Mouse (Mus musculus) brain, embryonic 14.5 days (tissue): Measurements from ENCODE around the gene Zcchc2. TPM values are rescaled to one million over a fixed set of nuclear protein-coding genes. Genes with fewer than 3 reads are reported as not detected.

Experiments used
- DNase-seq: peaks from one replicate; pipeline ENCODE4 v3.0.0-alpha.2; 2011; ENCODE audit warnings: low read depth
- CTCF ChIP-seq: fragments of 200-500 bp; IDR thresholded peaks from 2 replicates; pipeline ENCODE4 v1.5.1; 2012; ENCODE audit warnings: inconsistent platforms, mild to moderate bottlenecking, moderate library complexity, borderline replicate concordance; ENCODE audit not compliant: insufficient read depth, insufficient read length; ENCODE audit errors: extremely low read depth
- POLR2A ChIP-seq: fragments of 200-500 bp; IDR thresholded peaks from 2 replicates; pipeline ENCODE4 v1.6.1; 2012; ENCODE audit warnings: mild to moderate bottlenecking, inconsistent platforms, borderline replicate concordance; ENCODE audit not compliant: poor library complexity, insufficient read depth, insufficient read length, severe bottlenecking; ENCODE audit errors: extremely low read depth
- polyA plus RNA-seq: library from polyadenylated mRNA; depleted of rRNA; stranded (reverse); fragments of >200 nt; gene quantifications from 2 replicates; pipeline ENCODE4 v1.2.3, GENCODE M21; 2012; rRNA removed

The Zcchc2 gene
- polyA plus RNA-seq, 1 experiment, result 15.6 TPM

- DNase-seq, result peak; percentile 58
- TF ChIP-seq CTCF (no peak), POLR2A (no peak)
These were observed 75.5 kb downstream of the Zcchc2 start for GRCm38 (mm10) chr1:106065679-106066078.

DNA sequence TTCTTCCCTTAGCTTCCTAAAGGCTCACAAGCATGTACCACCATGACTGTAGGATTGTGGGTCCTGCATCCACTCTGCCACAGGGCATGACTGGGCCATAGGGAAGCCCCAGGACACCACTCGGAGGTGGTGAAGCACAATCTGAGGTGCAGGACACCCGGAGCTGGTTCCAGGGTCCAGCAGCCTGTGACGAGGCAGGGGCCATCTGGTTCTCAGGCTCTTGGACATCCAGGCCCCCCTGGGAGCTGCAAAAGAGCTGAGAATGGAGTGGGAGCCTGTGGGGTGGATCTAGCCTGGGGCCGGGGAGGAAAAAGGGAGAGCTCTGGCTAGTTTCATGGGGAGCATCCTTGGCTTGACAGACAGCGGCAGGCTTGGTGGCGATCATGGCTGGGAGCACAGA, 77.1 kb downstream of the Zcchc2 start:
- DNase-seq, result no peak
- TF ChIP-seq CTCF, result no peak

- DNase-seq, result no peak
- no peak for TF ChIP-seq CTCF
- TF ChIP-seq POLR2A, result no peak
These were observed 79.8 kb downstream of the Zcchc2 start for GRCm38 (mm10) chr1:106069867-106070543.

DNA sequence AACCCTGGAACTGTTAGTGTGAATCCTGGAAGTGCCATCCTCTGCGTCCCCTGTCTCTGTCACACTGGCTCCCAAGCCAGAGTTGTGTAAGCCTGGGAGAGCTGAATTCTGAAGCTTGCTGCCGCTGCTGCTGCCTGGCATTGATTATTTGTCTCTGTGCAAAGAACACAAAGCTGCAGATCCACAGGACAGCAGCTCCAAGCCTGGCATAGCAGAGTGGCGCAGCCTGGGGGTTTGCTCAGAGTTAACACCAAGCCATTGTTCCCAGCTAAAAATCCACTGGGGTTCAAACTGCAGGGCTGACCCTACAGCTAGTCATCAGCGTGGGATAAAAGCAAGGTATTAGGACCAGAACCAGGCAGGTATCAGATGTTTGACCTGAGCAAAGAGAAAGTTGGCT, 80.6 kb downstream of the Zcchc2 start:
- TF ChIP-seq CTCF (no peak), POLR2A (no peak)
- DNase-seq, result no peak

DNA sequence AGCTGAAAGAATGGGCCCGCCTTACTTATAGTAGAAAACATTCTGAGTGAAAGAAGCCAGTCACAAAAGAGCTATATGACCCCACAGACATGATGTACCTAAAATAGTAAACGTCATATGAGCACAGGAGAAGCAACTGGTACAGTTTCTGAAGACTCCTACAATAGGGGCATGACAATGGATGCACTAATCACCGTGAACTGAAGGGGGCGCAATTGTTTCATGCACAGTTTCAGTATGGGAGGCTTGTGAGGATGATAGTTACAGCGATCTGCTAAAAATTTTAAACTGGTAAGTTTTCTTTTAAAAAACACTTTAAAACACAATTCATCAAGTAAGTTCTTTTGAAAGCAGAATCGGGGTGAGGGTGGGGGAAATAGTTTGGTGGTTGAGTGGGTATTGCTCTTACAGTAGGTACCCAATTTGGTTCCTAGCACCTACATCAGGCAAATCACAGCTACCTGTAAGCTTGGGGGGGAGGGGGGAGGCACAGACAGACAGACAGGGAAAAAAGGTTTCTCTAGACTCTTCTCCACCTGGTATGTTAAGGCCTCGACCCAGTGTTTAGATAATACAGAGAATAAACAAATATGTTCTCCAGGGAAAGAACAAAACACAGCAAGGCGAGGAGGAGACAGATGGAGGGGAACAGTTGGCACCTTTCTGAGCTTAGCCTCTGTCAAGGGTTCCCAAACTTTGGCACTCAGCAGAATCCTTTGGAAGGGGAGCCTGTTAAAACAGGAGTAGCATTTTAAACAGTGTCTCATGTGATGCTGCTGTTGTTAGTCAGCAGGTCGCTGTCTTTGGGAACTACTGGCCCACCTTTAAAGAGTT, 81.2 kb downstream of the Zcchc2 start:
- DNase-seq, result peak; percentile 87
- TF ChIP-seq POLR2A (no peak), CTCF (peak; percentile 79; the same call in 1 of the 2 replicates)

DNA sequence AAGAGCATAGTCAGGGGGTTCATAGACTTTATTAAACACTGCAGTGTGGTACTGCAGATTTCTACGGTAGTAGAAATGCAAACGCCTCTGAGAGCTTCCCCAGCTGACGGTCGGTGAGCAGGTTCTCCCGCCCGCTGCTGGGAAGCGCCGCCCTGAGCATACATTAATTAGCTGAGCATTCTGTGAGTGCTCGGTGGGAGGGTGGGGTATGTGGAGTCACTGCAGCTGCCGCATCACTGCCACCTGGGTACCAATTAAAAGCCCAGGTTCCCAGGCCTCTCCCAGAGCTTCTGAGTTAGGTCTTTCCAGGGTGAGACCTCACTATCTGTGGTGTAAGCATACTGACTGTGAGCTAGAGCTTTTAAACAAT, 81.8 kb downstream of the Zcchc2 start:
- no peak for TF ChIP-seq CTCF
- TF ChIP-seq POLR2A, result no peak

GRCm38 (mm10) chr1:106073166-106073565, 83.0 kb downstream of the Zcchc2 start:
- TF ChIP-seq CTCF, result no peak
- no peak for TF ChIP-seq POLR2A
- DNase-seq, result no peak

More for the DNA sequence above, 81.8 kb downstream of the Zcchc2 start:
- DNase-seq, result peak; percentile 91

GRCm38 (mm10) chr1:106074141-106074540, 83.9 kb downstream of the Zcchc2 start:
- DNase-seq, result no peak

DNA sequence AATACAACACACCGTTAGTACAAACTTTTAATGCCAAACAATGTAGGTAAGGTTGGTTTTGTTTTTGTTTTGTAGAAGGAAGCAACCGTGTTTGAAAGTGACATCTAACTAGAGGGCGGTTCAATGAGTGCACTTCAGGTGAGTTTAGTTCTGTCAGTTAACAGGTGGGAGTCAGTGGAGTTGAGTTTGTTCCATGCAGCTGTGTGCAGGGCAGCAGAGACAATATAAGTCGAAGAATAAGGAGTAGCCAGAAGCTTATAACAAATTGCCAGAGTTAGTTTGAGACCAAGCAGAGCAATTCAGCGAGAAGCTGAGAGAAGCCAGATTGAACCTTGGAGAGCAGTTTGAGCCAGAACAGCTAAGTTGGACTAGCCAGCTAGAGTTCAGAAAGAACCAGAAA, 84.5 kb downstream of the Zcchc2 start:
- no peak for TF ChIP-seq CTCF
- TF ChIP-seq POLR2A, result no peak
- no peak for DNase-seq

More at GRCm38 (mm10) chr1:106074141-106074540, 83.9 kb downstream of the Zcchc2 start:
- TF ChIP-seq CTCF, result no peak
- no peak for TF ChIP-seq POLR2A

- DNase-seq, result no peak
- TF ChIP-seq POLR2A, result no peak
- TF ChIP-seq CTCF, result no peak
These were observed 86.4 kb downstream of the Zcchc2 start for GRCm38 (mm10) chr1:106076641-106077040.

GRCm38 (mm10) chr1:106077166-106077565, 87.0 kb downstream of the Zcchc2 start:
- TF ChIP-seq POLR2A, result no peak
- no peak for TF ChIP-seq CTCF
- DNase-seq, result no peak

Other genes with a start within 250 kb of the Zcchc2 start
- gene Tnfrsf11a, start 209.7 kb upstream of the Zcchc2 start, polyA plus RNA-seq, result 0.44 and 1.3 TPM in 2 replicates
- 22.1 and 27.0 TPM in 2 replicates for gene Phlpp1, start 181.3 kb downstream of the Zcchc2 start, polyA plus RNA-seq